Mouse (Mus musculus): ENCODE measurements at regions not wholly inside any gene's neighbourhood (a gene's known extent, or its start where the extent isn't known, plus 50 kb on each side); places are given as distances from the start of the nearest gene placed in this dataset.

DNA sequence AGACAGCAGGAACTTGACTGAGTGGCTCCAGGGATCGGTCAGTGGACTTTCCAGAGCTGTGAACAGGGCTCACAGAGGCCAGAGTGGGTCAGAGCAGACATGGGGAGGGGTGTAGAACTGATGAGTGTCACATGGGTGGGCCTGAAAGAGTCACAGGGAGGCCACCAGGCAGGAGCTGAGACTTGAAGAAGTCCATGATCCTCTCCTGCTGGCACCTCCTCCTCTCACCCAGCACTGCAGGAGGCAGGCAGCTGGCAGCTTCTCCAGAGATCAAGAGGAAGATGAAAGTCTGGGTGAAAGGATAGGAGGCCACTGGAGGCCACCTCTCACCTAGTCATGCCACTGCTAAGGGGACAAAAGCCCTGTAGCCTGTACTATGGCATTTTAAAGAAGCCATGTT lies 54.5 kb upstream of the Tmem189 start:
- no peak for TF ChIP-seq CTCF (IDR thresholded peaks at IDR 0.05)
- Histone ChIP-seq H3K4me3 (no peak overlapping the region), H3K27ac (no peak overlapping the region)
- intact Hi-C loops (cut with DNase I), result no loop called here
- no peak for DNase-seq (ENCODE audit: extremely low spot score in 1 of 2, low spot score in 2 of 2)

DNA sequence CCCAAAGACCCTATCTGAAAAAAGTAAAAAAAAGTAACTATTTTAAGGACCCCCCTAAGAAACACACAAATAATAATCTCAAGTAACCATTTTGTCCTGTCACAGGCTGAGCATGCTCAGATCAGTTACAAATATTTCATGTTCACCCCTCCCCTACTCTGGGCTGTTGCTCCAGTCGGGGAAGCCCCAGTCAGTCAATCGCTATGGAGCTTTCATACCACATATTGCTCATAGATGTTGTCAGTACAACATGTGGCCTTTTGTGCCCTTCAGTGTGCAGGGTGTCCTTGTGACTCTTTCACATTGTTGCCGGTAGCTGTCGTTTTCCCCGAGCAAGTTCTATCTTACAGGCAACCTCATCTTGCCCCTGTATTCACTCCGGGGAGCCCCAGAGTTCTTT lies 52.9 kb upstream of the Tmem189 start:
- no peak for DNase-seq (ENCODE audit: extremely low spot score in 1 of 2, low spot score in 2 of 2)
- intact Hi-C loops (cut with DNase I), result no loop called here
- no peak overlapping the region for H3K4me3 ChIP-seq
- TF ChIP-seq CTCF (IDR thresholded peaks at IDR 0.05), result no peak
- no peak overlapping the region for H3K27ac ChIP-seq

DNA sequence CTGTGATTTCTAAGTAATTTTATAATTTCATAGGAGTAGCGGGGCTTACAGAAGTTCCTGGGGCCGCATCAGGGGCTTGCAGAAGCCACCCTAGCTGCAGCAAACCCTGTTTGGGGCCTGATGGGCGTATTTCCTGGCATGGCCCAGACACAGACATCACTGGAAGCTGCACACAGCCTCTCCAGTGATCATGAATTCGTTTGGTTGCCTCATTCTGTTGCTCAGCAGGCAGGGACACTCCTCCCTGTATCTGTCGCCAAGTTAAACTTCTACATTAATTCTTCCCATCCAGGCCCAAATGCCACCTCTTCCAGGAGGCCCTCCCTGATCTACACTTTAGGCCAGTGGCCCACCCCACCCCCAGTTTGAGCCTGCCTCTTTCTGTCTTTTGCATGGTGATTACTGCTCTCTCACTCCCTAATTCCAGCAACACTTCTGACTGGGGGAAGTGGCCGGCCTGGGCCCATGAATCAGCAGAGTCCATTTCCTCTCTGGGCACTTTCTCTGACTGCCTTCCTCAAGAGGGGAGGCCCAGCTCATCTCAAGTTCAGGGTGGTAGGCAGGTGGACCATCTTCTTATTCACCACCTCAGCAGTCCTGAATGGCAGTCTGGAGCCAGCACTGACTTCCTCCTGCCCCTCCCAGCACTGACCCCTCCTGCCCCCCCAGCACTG lies 51.0 kb upstream of the Tmem189 start:
- no peak for DNase-seq (ENCODE audit: extremely low spot score in 1 of 2, low spot score in 2 of 2)
- Histone ChIP-seq H3K27ac (no peak overlapping the region), H3K4me3 (no peak overlapping the region)
- intact Hi-C loops (cut with DNase I), result no loop called here
- no peak for TF ChIP-seq CTCF (IDR thresholded peaks at IDR 0.05)
